Mouse (Mus musculus) urinary bladder, adult 2 months (tissue): ENCODE results near the gene Mier3. TPM values are rescaled to one million over a fixed set of nuclear protein-coding genes. Genes with fewer than 3 reads are reported as not detected.

ENCODE experiments used
- polyA plus RNA-seq: library from polyadenylated mRNA; depleted of rRNA; stranded (reverse); fragments of >200 nt; gene quantifications from 2 replicates; pipeline ENCODE4 v1.2.3, GENCODE M21; 2012; rRNA removed

Mier3 gene
- polyA plus RNA-seq, 1 experiment: 11.0 TPM

Other genes with a start within 250 kb of the Mier3 start
- 36.1 and 39.1 TPM in 2 replicates for gene Gpbp1, start 190.9 kb upstream of the Mier3 start, polyA plus RNA-seq
- gene Gm49496, start 131.0 kb upstream of the Mier3 start, polyA plus RNA-seq: not detected in 2 replicates
- not detected in 2 replicates for gene Gm10198, start 88.2 kb upstream of the Mier3 start, polyA plus RNA-seq
- 19.8 and 23.9 TPM in 2 replicates for gene Map3k1, start 128.0 kb downstream of the Mier3 start, polyA plus RNA-seq